Mouse (Mus musculus) ES-Bruce4 (cell line): ENCODE results near the gene Brat1. TPM values are rescaled to one million over a fixed set of nuclear protein-coding genes. Genes with fewer than 3 reads are reported as not detected.

Experiments used
- H3K27ac ChIP-seq: 2 replicates; pipeline ENCODE4 v1.5.1; 2012; ENCODE audit warnings: low read length, inconsistent platforms; ENCODE audit not compliant: insufficient read depth
- H3K27me3 ChIP-seq: 2 replicates; pipeline ENCODE4 v1.6.1; 2012; ENCODE audit warnings: mild to moderate bottlenecking, low read length, inconsistent platforms; ENCODE audit not compliant: control insufficient read depth, poor library complexity, insufficient read depth, severe bottlenecking
- H3K36me3 ChIP-seq: 2 replicates; pipeline ENCODE4 v1.6.1; 2012; ENCODE audit warnings: inconsistent platforms, mild to moderate bottlenecking, low read length, moderate library complexity; ENCODE audit not compliant: control insufficient read depth, poor library complexity, insufficient read depth, severe bottlenecking
- H3K4me1 ChIP-seq: one replicate; pipeline ENCODE4 v1.8.1; 2011; ENCODE audit warnings: low read length; ENCODE audit not compliant: control insufficient read depth, insufficient read depth
- H3K4me3 ChIP-seq: 2 replicates; pipeline ENCODE4 v1.5.1; 2011; ENCODE audit warnings: low read depth, mild to moderate bottlenecking, low read length
- H3K9ac ChIP-seq: 2 replicates; pipeline ENCODE4 v1.6.1; 2012; ENCODE audit warnings: low read depth, mild to moderate bottlenecking, inconsistent platforms; ENCODE audit not compliant: poor library complexity, severe bottlenecking
- H3K9me3 ChIP-seq: replicated peaks from 2 replicates; pipeline ENCODE4 v1.6.1; 2012; ENCODE audit warnings: mild to moderate bottlenecking, low read length, inconsistent platforms; ENCODE audit not compliant: control insufficient read depth, poor library complexity, insufficient read depth, severe bottlenecking
- CTCF ChIP-seq: IDR thresholded peaks from one replicate; pipeline ENCODE4 v1.8.1; 2011; ENCODE audit warnings: low read depth, low read length
- EP300 ChIP-seq: IDR thresholded peaks from 2 replicates; pipeline ENCODE4 v1.6.1; 2011; ENCODE audit warnings: low read depth, low read length; ENCODE audit not compliant: insufficient read depth
- POLR2A ChIP-seq: IDR thresholded peaks from one replicate; pipeline ENCODE4 v1.8.1; 2011; ENCODE audit warnings: low read length; ENCODE audit not compliant: insufficient read depth
- polyA plus RNA-seq: library from polyadenylated mRNA; stranded (reverse); fragments of >200 nt; gene quantifications from 2 replicates; pipeline ENCODE4 v1.2.4, GENCODE M21; 2011; ENCODE audit warnings: low read depth; ENCODE audit not compliant: missing spikeins, insufficient read depth, insufficient read length

Brat1 gene
- polyA plus RNA-seq, 1 experiment = 9.3 TPM

- Histone ChIP-seq H3K9ac (no peak overlapping the region), H3K9me3 (no peaks in the 10 kb centered on the region), H3K4me1 (peaks cover under 1% of the 10 kb centered on the region), H3K27ac (no peak overlapping the region), H3K36me3 (peaks cover 11% of the 10 kb centered on the region; the same call in 1 of the 2 replicates), H3K27me3 (no peaks in the 10 kb centered on the region), H3K4me3 (no peak overlapping the region)
- TF ChIP-seq EP300 = no peak
- TF ChIP-seq POLR2A = no peak
- TF ChIP-seq CTCF = no peak
Observed at GRCm38 (mm10) chr5:140762540-140762939, 57.7 kb downstream of the Brat1 start.

DNA sequence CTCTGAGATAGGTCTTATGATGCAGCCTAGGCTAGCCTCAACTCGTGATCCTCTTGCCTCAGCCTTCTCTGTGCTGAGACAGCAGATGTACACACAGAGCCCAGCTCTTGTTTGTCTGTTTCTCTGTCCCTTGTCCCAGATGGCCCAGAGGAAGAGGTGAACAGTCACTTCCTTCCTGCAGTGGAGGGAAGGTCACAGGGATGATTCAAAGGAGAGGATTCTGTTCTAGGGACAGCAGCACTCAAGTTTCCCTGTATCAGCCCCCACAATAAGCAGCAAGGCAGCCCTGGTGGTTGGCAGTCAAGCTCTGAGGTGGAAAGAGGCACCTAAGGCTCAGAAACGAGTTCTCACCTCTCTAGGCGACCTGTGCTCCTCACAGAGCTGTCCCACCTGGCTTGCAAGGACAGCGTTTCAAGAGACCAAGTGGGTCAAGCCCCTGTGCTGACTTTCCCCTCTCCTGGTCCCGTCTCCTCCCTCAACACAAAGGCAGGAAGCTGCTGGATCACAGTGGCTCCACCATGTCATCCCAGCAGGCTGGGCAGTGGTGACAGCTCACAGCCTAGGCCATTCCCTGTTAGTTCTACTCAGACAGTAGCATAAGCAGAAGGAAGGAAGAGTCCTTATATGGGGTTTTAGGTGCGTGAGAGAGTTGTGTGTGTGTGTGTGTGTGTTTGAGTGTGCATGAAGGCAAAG, 60.3 kb downstream of the Brat1 start:
- Histone ChIP-seq H3K4me3 (no peak overlapping the region), H3K4me1 (peaks cover 5% of the 10 kb centered on the region), H3K36me3 (peaks cover 5% of the 10 kb centered on the region; the same call in 1 of the 2 replicates), H3K9me3 (no peaks in the 10 kb centered on the region), H3K27ac (no peak overlapping the region), H3K27me3 (no peaks in the 10 kb centered on the region), H3K9ac (no peak overlapping the region)
- TF ChIP-seq CTCF (no peak), POLR2A (no peak), EP300 (no peak)

DNA sequence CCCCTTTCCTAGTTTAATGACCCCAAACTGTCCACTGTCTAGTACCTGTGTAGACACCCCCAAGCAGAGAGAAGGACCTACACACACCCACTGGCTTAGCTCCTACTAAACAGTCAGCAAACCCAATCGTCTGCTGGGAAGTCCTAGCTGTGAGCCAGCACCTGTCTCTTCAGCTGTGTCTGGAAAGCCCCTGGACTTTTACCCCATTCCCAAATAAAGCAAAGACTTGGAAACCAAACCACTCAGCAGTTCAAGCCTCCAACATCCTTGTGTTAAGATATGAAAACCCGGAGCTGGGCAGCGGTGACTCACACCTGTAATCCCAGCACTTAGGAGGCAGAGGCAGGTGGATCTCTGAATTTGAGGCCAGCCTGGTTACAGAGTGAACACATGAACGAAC, 61.8 kb downstream of the Brat1 start:
- H3K4me1 ChIP-seq = peaks cover 5% of the 10 kb centered on the region
- TF ChIP-seq CTCF = no peak
- no peak for TF ChIP-seq EP300
- TF ChIP-seq POLR2A = no peak
- no peak overlapping the region for H3K27ac ChIP-seq
- H3K36me3 ChIP-seq = no peaks in the 10 kb centered on the region
- no peak overlapping the region for H3K9ac ChIP-seq
- H3K27me3 ChIP-seq = no peaks in the 10 kb centered on the region
- H3K9me3 ChIP-seq = no peaks in the 10 kb centered on the region
- H3K4me3 ChIP-seq = no peak overlapping the region

- TF ChIP-seq CTCF (no peak), POLR2A (no peak), EP300 (no peak)
- no peak overlapping the region for H3K4me3 ChIP-seq
- H3K9ac ChIP-seq = no peak overlapping the region
- H3K27ac ChIP-seq = no peak overlapping the region
- H3K36me3 ChIP-seq = no peaks in the 10 kb centered on the region
- H3K9me3 ChIP-seq = no peaks in the 10 kb centered on the region
- H3K27me3 ChIP-seq = no peaks in the 10 kb centered on the region
- peaks cover 5% of the 10 kb centered on the region for H3K4me1 ChIP-seq
Observed at GRCm38 (mm10) chr5:140767704-140768141, 62.9 kb downstream of the Brat1 start.

DNA sequence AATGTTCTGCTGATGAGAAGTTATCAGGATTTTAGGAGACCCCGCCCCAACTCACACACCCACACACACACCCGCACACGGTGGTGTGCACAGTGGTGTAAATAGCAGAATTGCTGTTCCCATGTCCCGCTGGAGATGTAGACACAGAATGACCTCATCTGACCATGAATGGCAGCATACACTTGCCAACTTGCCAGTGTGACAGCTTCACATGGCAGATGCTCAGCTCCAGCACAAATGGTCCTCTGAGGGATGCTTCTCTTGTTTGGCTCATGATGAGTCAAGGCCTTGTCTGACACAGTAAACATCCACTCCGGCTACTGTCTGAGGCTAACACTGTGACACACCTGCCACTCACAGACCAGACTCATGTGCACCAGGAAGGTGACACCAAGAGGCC, 63.5 kb downstream of the Brat1 start:
- H3K4me1 ChIP-seq = peaks cover 5% of the 10 kb centered on the region
- H3K9ac ChIP-seq = no peak overlapping the region

More for the DNA sequence above, 63.5 kb downstream of the Brat1 start:
- Histone ChIP-seq H3K9me3 (no peaks in the 10 kb centered on the region), H3K36me3 (no peaks in the 10 kb centered on the region), H3K27ac (no peak overlapping the region), H3K27me3 (no peaks in the 10 kb centered on the region), H3K4me3 (no peak overlapping the region)
- TF ChIP-seq CTCF = no peak
- TF ChIP-seq EP300 = no peak
- no peak for TF ChIP-seq POLR2A

Other genes starting within 250 kb of the Brat1 start
- 14.6 and 18.5 TPM in 2 replicates for gene Chst12, start 199.5 kb upstream of the Brat1 start, polyA plus RNA-seq
- not detected in 2 replicates for gene Grifin, start 139.9 kb upstream of the Brat1 start, polyA plus RNA-seq
- gene Lfng, start 97.7 kb upstream of the Brat1 start, polyA plus RNA-seq = 4.1 and 4.4 TPM in 2 replicates
- gene Ttyh3, start 56.0 kb upstream of the Brat1 start, polyA plus RNA-seq = 19.1 and 21.4 TPM in 2 replicates
- gene Iqce, start 2.6 kb upstream of the Brat1 start, polyA plus RNA-seq = 11.0 and 16.9 TPM in 2 replicates
- 0.60 and 0.64 TPM in 2 replicates for gene Amz1, start 19.1 kb downstream of the Brat1 start, polyA plus RNA-seq
- 29.9 and 34.1 TPM in 2 replicates for gene Gna12, start 125.4 kb downstream of the Brat1 start, polyA plus RNA-seq